Mouse (Mus musculus) Muller cell, postnatal 12 days (primary cell): ENCODE results near the gene B020011L13Rik.
"Not testable (repeated sequence)": the region's sequence is repeated elsewhere in the genome, so short reads cannot be mapped to it uniquely, and the experiment has no call there.

Source experiments
- DNase-seq: peaks from one replicate; pipeline ENCODE4 v3.0.0-alpha.2; 2015; ENCODE audit errors: inconsistent ontology term

Gene B020011L13Rik

DNA sequence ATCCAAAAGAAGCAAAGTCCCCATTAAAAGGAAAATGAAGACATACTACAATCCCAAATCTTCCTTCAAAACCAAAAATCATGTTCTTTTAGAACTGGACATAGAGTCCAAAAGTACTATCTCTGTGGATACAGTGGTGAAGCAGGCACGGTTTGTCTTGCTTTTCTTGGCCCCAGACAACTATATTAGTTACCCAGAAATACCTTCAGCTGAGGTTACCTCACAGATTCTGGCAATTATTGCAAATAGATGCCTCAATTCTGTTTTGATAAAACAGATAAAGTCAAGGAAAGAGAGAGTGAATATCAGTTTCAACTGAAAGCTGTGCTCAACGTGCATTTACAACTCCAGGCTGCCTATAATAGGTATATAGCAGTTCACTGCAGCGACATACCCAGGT, at the start of gene B020011L13Rik:
Gene B020011L13Rik (plus strand): TSS at position 301 of the 400 bp plus-strand sequence.
- not testable (repeated sequence) for DNase-seq

DNA sequence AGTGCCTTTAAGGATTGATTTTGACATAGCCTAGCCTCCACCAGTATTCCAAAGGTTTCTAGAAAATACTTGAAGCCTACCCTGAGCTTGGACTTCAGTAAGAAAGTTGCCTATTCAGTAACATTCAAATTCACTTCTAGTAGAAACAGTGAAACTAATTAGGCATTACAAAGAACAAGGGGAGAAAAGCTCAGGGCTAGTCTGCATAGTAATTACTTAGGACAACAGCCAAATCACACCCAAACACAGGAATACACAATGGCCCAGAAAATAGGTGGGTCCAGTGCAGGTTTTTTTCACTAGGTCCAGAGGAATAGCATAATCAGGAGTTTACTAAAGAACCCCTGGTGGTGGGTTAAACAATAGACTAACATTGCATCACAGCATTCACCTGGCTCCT, 35.3 kb downstream of the B020011L13Rik start:
- DNase-seq = not testable (repeated sequence)

DNA sequence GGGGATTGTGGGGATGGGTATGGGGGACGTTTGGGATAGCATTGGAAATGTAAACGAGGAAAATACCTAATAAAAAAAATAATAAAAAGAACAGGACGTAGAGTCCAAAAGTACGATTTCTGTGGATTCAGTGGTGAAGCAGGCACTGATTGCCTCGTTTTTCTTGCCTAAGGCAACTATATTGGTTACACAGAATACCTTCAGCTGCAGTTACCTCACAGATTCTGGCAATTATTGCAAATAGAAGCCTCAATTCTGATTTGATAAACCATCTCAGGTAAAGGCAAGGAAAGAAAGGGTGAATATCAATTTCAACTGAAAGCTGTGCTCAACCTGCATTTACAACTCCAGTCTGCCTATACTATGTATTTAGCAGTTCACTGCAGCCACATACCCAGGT, 48.8 kb downstream of the B020011L13Rik start, which contains the start of gene Gm28360:
Gene Gm28360 (plus strand): TSS at position 301 of the 400 bp plus-strand sequence.
- DNase-seq = not testable (repeated sequence)

DNA sequence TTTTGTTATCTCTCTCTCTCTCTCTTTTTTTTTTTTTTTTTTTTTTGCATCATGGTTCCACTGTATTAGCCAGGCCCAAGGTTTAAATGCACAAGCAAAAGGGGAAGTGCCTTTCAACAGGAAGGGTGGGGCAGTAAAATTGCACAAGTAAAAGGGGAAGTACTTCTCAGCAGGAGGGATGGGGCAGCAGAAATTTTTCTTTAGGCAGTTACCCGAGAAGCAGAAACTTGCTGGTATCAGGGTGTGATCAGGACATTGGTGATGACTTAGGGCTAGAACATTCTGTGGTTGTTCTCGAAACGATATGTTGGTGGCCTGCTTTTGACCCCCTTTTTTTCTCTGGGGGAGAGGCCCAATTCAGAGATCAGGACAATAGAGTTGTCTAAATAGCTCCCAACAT, 70.8 kb downstream of the B020011L13Rik start:
- DNase-seq = not testable (repeated sequence)
